Mouse (Mus musculus) lung, postnatal 0 days (tissue): ENCODE measurements around the gene Fam25c.

ENCODE experiments used
- CTCF ChIP-seq: IDR thresholded peaks from 2 replicates; pipeline ENCODE4 v1.5.1; 2016; ENCODE audit warnings: antibody characterized with exemption, mild to moderate bottlenecking
- EP300 ChIP-seq: IDR thresholded peaks from 2 replicates; pipeline ENCODE4 v1.6.1; 2016; ENCODE audit warnings: antibody characterized with exemption, mild to moderate bottlenecking, control low read depth

DNA sequence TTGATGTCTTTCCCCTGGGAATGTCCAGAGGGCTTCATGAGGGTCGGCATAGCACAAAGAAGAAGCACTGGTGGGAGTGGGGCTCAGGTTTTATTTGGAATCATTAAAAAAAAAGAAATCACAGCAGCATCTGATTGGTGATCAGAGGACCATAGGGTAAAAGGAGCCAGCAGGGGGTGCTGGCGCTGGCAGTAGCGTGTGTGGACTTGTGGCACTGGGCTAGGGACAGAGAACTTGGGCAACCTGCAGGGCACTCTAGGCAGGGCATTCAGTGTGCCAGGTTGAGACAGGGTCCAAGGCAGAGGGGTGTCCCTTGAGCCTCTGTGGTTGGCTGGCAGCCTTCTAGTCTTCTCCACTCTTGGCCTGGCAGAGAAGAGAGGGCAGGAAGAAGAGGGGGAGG is 15.0 kb upstream of the Fam25c start:
- peak; percentile 36 for TF ChIP-seq CTCF
- no peak for TF ChIP-seq EP300
